Mouse (Mus musculus): ENCODE results near the gene Golga4.
"Not testable (repeated sequence)": the region's sequence is repeated elsewhere in the genome, so short reads cannot be mapped to it uniquely, and the experiment has no call there.

Gene Golga4

DNA sequence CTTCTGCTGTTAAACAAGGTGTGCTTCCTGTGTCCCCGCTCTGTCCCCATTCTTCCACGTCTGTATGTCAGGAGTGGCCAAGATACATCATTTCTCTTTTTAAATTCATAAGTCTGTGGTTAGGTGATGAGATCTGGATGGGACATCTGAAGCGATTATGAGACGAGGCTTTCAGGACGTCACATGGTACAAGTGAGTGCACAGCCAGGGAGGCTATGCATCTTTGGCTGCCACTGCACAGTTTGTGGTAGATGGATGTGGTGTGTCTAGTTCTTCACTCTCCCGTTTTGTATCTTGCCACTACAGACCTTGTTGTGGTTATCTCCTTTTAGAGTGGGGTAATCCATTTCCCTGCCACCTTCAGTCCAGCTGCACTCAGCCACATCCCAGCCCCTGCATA, 79.9 kb downstream of the Golga4 start:
- DNase-seq (ENCODE audit: low read depth, low spot score) = no peak

- DNase-seq (ENCODE audit: low read depth, low spot score) = no peak
These were observed 81.0 kb downstream of the Golga4 start for GRCm38 (mm10) chr9:118587115-118587514.

DNA sequence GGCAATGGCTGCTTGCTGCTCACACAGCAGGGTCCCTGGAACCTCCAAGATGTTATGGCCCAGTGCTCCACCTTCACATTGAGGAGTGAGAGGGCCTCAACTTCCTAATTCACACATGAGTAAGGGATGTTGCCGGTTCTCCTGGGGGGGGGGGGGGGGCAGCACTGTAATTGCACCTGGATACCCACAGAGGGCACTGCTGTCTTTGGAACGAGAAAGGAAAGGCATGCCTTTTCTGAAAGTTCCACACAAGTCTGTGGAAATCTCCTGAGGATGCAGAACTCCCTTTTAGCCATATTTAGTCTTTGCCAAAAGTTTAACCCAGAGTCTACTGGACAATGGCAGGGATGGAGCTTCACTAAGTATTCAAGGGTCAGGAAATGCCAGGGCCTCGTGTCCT, 83.2 kb downstream of the Golga4 start:
- DNase-seq (ENCODE audit: low read depth, low spot score) = peak; percentile 30

GRCm38 (mm10) chr9:118590230-118590629, 84.2 kb downstream of the Golga4 start:
- no peak for DNase-seq (ENCODE audit: low read depth, low spot score)

DNA sequence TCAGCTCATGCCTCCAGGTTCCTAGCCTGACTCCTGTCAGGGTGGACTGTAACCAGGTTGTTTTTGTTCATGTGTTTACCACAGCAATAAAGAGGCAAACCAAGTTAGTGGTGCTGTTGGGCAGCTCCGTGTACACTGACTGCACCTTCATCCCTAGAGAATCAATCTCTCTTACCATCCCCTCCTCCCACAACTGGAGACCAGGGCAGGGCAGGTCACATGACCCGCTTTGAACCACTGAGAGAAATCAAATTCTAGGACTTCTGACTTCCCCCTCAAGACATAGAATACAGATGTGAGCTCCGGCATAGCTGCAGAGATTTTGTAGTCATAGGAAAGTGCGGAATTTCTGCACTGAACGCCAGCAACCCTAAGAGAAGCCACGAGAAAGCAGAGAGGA, 85.6 kb downstream of the Golga4 start:
- no peak for DNase-seq (ENCODE audit: low read depth, low spot score)

DNA sequence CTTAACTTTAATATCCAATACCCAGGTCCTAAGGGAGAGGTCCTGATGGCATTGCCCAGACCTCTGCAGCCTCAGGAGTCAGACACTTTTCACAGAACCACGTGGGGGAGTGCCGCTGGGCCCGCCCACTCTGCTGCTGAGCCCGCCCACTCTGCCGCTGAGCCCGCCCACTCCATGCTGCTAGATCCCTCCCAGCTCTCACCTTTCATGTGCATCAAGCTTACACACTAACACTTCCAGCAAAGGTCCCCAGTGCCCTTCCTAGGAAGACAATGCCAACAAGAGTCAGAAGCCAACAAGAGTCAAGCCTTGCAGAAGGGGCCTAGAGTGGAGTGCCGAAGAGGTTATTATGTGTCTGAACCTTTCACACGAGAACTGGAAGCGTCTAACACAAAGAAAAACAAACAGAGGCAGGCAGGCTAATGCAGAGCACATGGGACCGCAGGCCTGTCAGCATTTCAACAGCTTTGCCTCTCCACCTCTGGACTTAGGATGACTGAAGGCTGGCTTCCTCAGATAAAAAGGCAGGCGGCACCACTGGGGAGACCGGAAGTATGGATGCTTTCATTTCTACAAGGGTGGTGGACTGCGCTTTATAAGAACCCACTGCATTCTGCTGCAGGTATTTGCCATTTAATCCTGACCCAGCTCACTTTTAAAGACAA, 86.7 kb downstream of the Golga4 start:
- DNase-seq (ENCODE audit: low read depth, low spot score) = peak; percentile 45

DNA sequence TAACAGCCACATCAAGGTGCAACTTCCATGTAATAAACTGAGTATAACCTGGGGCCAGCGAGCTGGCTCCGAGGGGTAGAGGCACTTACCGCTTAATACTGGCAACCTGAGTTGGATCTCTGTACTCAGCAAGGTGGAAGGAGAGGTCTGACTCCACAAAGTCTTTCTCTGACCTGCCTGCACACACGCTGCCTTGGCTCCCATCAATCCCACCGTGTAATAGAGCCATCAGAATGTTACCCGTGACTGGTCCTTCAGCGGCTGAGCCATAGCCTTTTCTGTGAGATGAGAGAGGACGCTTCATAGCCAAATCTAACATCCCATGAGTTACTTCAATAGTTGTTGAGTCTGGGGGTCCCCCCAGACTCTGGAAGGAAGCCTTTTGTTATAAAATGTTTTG, 87.4 kb downstream of the Golga4 start:
- DNase-seq (ENCODE audit: low read depth, low spot score) = no peak

GRCm38 (mm10) chr9:118596767-118597166, 90.7 kb downstream of the Golga4 start:
- DNase-seq (ENCODE audit: low read depth, low spot score) = no peak

- DNase-seq (ENCODE audit: low read depth, low spot score) = not testable (repeated sequence)
These were observed 94.3 kb downstream of the Golga4 start for GRCm38 (mm10) chr9:118600393-118600792.

DNA sequence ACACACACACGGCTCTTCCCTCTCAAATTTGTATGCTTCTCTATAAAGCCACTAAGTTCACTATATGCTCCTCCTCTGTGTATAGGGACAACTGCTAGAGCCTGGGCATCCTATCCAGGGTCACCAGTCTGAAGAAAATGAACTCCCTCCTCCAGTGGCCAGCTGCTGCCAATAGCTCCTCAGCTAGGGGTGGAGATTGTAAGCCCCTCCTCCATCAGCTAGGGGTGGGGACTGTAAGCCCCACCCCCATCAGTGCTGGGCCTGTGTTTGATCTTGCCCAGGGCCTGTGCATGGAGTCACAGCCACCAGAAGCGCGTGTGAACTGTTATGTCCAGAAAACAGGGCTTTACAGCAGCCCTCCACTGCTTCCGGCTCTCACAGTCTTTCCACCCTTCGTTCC, 96.5 kb downstream of the Golga4 start:
- no peak for DNase-seq (ENCODE audit: low read depth, low spot score)

DNA sequence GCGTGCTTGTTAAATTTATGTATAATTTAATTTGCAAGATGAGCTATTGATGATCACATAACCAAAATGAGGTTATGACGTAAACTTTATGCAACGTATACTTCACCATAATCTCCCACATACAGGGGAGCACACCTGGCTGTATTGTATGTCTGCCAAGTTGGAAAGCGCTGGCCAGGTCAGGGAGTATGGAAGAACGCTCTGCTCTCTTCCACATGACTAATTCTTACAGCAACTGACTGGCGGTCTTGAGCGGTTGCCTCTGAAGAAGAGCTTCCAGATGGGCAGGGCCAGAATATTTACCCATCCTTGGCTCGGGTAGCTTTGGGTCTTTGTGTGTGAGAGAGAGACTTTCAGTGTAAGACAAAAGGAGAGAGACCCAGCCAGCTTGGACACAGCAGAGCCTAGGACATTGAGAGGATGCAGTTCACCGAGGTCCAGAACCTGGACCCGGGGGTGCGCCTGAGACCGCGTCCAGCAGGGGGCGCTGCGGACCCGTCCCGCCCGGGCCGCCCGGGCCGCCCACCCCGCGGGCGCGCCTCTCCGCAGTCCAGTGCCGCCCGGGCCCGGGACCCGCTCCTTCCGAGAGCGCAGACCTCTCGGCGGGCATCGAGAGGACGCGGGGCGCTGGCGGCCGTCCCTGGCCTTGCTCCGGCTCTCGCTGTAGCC, 100.2 kb downstream of the Golga4 start, which contains the start of gene Itga9:
Itga9 (plus strand) TSS at position 543 of the 669 bp plus-strand sequence.
- peak; percentile 78 for DNase-seq (ENCODE audit: low read depth, low spot score)

- DNase-seq (ENCODE audit: low read depth, low spot score) = peak; percentile 30
These were observed 100.8 kb downstream of the Golga4 start for GRCm38 (mm10) chr9:118606817-118607371.

- DNase-seq (ENCODE audit: low read depth, low spot score) = no peak
These were observed 101.8 kb downstream of the Golga4 start for GRCm38 (mm10) chr9:118607701-118608401.

GRCm38 (mm10) chr9:118608556-118608955, 102.5 kb downstream of the Golga4 start:
- no peak for DNase-seq (ENCODE audit: low read depth, low spot score)

DNA sequence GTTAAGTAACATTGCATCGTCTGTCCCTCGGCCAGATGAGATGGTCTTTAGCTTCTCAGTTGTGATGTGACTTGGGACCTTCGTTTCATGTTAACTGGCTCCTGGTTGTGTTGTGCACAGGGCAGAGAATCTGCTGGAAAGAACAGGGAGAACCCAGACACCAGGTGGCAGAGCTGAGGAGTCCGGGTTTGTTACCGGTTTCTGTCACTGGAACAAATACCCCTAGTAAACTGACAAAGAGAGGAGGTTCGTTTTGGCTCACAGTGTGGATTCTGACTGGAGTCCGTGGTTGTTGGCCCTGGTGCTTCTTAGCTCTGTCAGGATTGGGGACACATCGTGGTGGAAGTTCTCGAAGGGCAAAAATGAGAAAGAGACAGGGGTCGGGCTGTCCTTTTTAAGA, 104.0 kb downstream of the Golga4 start:
- DNase-seq (ENCODE audit: low read depth, low spot score) = no peak

DNA sequence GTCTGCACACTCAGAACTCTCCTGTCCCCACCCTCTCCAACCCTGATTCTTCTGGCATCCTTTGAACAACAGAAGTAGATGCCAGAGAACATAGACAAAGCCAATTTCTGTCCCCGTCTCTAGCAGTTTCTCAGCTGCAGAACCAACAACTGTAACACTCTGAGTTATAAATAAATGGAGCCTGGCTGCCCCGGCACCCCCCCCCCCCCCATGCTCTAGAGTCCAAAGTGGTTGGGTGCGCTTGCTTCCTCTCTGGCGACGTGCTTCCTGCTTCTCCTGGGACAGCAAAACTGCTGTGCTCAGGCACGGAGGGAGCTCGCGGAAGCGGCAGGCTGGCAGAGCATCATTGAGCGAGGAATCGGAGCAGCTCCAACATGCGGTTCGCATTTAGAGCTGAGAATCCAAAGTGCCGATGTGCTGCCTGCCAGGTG, 105.1 kb downstream of the Golga4 start:
- no peak for DNase-seq (ENCODE audit: low read depth, low spot score)

DNA sequence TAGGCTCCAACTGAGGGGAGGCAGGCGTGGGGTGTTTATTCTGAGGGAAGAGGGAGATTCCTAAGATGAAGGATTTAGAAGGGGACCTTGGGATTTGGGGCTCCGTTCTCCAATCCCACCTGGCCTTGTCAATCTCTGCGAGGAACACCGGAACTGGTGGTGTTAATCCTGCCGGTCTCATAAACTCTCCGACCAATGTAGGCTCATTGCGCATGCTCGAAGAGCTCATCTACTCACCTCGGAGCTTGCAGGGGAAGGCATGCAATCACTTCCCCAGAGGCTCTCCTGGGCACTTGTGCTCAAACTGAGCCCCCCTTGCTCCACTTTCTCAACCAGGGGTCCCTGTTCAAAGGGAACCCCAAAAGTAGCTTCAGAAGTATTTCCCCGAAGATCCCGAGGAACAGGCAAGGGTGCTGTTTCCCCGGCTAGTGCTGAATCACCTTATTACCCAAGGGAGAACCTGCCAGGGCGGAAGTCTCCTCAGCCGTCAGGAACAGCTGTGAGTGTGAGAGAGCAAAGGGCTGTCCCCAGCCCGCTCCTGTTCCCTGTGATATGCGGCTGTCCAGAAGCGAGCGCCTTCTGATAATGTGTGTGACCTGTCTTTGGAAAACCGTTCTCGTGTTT, 106.0 kb downstream of the Golga4 start:
- DNase-seq (ENCODE audit: low read depth, low spot score) = no peak

- no peak for DNase-seq (ENCODE audit: low read depth, low spot score)
These were observed 111.2 kb downstream of the Golga4 start for GRCm38 (mm10) chr9:118617237-118617636.

DNA sequence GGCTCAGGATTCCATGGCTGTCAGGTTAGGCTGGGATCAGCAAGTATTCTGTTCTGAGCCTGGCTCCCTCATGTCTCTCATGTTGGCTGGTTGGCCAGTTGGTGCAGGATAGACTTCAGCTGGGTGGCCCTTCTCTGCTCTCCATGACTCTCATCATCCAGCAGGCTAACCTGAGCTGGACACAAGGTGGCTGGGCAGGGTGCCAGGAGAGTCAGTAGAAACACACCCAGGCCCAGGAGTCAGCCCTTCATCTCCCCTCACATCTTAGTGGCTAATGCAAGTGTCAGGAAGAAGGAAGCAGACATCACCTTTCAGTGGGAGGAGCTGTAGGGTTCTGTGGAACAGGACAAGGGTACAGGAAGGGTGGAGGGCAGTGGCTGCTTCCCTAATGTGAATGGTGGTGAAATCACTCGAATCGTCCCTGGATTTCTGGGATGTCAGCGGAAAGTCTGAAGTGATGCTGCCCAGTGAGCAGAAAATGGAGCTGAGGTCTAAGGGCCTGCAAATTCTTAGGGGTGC, 112.7 kb downstream of the Golga4 start:
- DNase-seq (ENCODE audit: low read depth, low spot score) = no peak

DNA sequence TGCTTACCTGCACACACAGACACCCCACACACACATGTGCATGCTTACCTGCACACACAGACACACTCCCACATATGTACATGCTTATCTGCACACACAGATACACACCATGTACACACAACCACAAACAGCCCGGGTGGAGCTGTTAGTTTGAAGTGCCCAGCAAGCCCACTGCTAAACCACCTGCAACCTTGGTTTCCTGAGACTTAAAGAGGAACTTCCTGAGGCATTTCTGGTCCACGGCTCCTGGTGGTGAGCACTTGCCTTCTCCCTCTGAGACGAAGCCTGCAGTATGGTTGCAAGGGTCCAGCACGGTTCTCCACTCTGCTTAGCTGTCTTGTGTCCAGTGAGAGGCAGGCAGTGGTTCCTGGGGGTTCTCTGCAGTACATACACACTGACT, 114.7 kb downstream of the Golga4 start:
- DNase-seq (ENCODE audit: low read depth, low spot score) = no peak

DNA sequence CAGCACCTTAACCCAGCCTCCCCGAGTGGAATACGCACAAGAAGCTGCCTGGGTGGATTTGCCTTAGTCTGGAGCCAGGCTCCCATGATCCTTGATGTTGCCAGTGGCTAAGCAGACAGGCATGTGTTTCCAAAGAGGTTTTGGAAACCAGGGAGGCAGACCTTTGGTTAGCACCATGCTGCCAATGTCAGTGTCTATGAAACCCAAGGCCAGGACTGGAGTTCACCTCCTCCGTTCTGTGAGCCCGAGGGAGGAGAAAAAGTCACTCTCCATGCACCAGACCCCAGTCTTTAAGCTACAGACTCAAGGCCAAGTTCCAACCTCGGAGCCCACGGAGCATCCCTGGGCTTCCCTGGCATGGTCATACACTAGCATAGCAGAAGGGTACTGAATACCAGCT, 115.6 kb downstream of the Golga4 start:
- DNase-seq (ENCODE audit: low read depth, low spot score) = no peak

All from mesoderm, embryonic 11.5 days (tissue).